Mouse (Mus musculus) heart, postnatal 0 days (tissue): Measurements from ENCODE around the gene Lcn12. TPM values are rescaled to one million over a fixed set of nuclear protein-coding genes. Genes with fewer than 3 reads are reported as not detected.

ENCODE experiments used
- ATAC-seq: fragments of 200-750 bp; cut with Nextera tagmentation; 2 replicates; pipeline ENCODE4 v1.8.0; 2017; ENCODE audit warnings: low read depth, moderate number of reproducible peaks, moderate library complexity; ENCODE audit not compliant: insufficient read depth
- DNase-seq: peaks from one replicate; pipeline ENCODE4 v3.0.0-alpha.2; 2016; ENCODE audit warnings: low spot score
- H3K27ac ChIP-seq: fragments of 300-500 bp; sonication (generic); 2 replicates; pipeline ENCODE4 v1.5.1; 2014; ENCODE audit warnings: low read depth, mild to moderate bottlenecking
- H3K27me3 ChIP-seq: fragments of 300-500 bp; sonication (generic); 2 replicates; pipeline ENCODE4 v1.6.1; 2014; ENCODE audit warnings: low read length, mixed read lengths; ENCODE audit not compliant: control insufficient read depth, insufficient read depth
- H3K36me3 ChIP-seq: fragments of 300-500 bp; sonication (generic); replicated peaks from 2 replicates; pipeline ENCODE4 v1.6.1; 2014; ENCODE audit warnings: low read length, mixed read lengths; ENCODE audit not compliant: control insufficient read depth, insufficient read depth
- H3K4me1 ChIP-seq: fragments of 300-500 bp; sonication (generic); 2 replicates; pipeline ENCODE4 v1.6.1; 2014; ENCODE audit warnings: antibody characterized with exemption; ENCODE audit not compliant: control insufficient read depth, insufficient read depth
- H3K4me2 ChIP-seq: fragments of 300-500 bp; sonication (generic); 2 replicates; pipeline ENCODE4 v1.6.1; 2014; ENCODE audit warnings: low read depth, mild to moderate bottlenecking, low read length, moderate library complexity
- H3K4me3 ChIP-seq: fragments of 300-500 bp; sonication (generic); 2 replicates; pipeline ENCODE4 v1.5.1; 2014; ENCODE audit warnings: low read depth, low read length
- H3K9ac ChIP-seq: fragments of 300-500 bp; sonication (generic); replicated peaks from 2 replicates; pipeline ENCODE4 v1.6.1; 2014; ENCODE audit warnings: low read depth, low read length, mixed read lengths
- H3K9me3 ChIP-seq: fragments of 300-500 bp; sonication (generic); replicated peaks from 2 replicates; pipeline ENCODE4 v1.6.1; 2016; ENCODE audit warnings: low read length; ENCODE audit not compliant: control insufficient read depth
- CTCF ChIP-seq: IDR thresholded peaks from 2 replicates; pipeline ENCODE4 v1.5.1; 2016; ENCODE audit warnings: antibody characterized with exemption, control low read depth, low read depth
- EP300 ChIP-seq: IDR thresholded peaks from 2 replicates; pipeline ENCODE4 v1.6.1; 2016; ENCODE audit warnings: antibody characterized with exemption, low read depth
- WGBS: fragments of 180-500 bp; shearing (Covaris S2); extraction: QIAGEN DNeasy Blood & Tissue Kit; methylation state at CpG from one replicate; pipeline ENCODE4 v1.1.7; 2014; 5-methylcytosine and 5-hydroxymethylcytosine counted together
- polyA plus RNA-seq: library from polyadenylated mRNA; unstranded; fragments of >200 nt; fragmentation: Nextera tagmentation; extraction: Ambion mirVana; gene quantifications from 2 replicates; pipeline ENCODE4 v1.2.1, GENCODE M21; 2015
- total RNA-seq: library from RNA; depleted of rRNA; stranded (reverse); fragments of >200 nt; gene quantifications from 2 replicates; pipeline ENCODE4 v1.2.3, GENCODE M21; 2014; ENCODE audit warnings: low replicate concordance

Lcn12 gene
- total and polyA plus RNA-seq, 2 experiments from 2014 or later: not detected

DNA sequence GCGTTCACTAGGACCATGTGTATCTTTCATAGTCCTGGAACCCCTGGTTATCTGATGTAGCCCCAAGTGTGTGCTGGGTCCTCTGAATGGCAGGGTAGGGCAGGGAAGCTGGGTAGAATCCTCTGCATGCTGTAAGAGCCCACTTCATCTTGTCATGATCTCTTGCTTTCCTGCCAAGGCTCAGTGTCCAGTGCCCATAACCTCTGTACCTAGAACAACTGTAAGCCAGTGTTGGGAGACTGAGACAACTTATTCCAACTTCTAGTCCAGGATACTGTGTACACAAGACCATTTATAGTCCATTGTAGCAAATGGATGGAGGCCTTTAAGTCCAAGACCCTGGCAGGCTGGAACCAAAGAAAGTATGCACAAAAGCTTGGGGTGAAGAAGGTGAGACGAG, 28.5 kb downstream of the Lcn12 start:
- ATAC-seq: no peak
- H3K9ac ChIP-seq: no peak overlapping the region
- no peaks in the 10 kb centered on the region for H3K27me3 ChIP-seq
- H3K4me3 ChIP-seq: no peak overlapping the region
- H3K9me3 ChIP-seq: no peaks in the 10 kb centered on the region
- DNase-seq: no peak
- TF ChIP-seq CTCF (no peak), EP300 (no peak)
- H3K4me2 ChIP-seq: no peak overlapping the region; the same call in 1 of the 2 replicates
- 79% methylated on average over 2 of the region's 2 CpGs for WGBS
- no peak overlapping the region for H3K27ac ChIP-seq
- H3K4me1 ChIP-seq: peaks cover 38% of the 10 kb centered on the region
- no peaks in the 10 kb centered on the region for H3K36me3 ChIP-seq

DNA sequence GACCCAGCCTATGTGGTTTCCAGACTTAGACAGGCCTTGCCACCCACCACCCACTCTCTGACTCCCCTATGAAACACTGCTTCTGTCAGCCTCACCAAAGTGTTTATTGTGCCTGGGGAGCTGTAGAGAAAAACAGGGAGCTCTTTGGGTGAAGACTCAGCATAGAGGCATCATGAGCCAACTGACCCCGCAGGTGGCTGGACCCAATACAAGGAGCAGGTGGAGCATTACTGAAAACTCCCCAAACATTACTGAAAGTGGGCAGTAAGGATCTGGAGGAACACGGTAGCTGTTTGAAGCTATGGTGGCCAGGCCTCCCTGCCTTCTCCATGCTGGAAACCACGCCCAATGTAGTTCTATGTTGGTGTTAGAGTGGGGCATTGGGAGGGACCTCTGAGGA, 30.1 kb downstream of the Lcn12 start:
- Histone ChIP-seq H3K4me2 (no peak overlapping the region), H3K4me3 (no peak overlapping the region), H3K27me3 (no peaks in the 10 kb centered on the region), H3K36me3 (peaks cover 8% of the 10 kb centered on the region), H3K9me3 (no peaks in the 10 kb centered on the region), H3K27ac (no peak overlapping the region), H3K9ac (no peak overlapping the region), H3K4me1 (peaks cover 31% of the 10 kb centered on the region)
- TF ChIP-seq CTCF (no peak), EP300 (no peak)
- ATAC-seq (no peak), DNase-seq (no peak)
- WGBS: 87% methylated on average over 3 of the region's 3 CpGs

DNA sequence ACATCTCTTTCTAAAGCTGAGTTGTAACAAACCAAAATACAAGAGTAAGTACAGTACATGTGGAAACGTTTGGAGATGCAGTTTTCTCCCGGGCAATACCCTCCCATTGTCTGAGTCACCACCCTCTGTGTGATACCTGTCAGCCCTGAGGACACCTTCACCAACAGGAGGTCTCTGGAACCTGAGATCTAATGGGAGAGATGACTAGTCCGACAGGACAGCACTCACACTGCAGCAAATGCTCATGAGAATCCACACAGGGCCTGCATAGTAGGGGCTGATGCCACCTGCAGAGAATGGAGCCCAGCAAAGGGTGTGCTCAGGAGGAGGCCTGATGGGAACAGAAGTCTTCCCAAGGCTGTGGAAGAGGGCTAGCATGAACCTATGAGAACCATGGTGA, 32.3 kb downstream of the Lcn12 start:
- H3K36me3 ChIP-seq: peaks cover 20% of the 10 kb centered on the region
- H3K4me1 ChIP-seq: peaks cover 14% of the 10 kb centered on the region
- peak overlapping the region; percentile 72 for H3K9ac ChIP-seq
- peak overlapping the region; percentile 78 for H3K4me2 ChIP-seq
- ATAC-seq (no peak), DNase-seq (no peak)
- H3K4me3 ChIP-seq: peak overlapping the region; percentile 82
- no peaks in the 10 kb centered on the region for H3K27me3 ChIP-seq
- no peak for TF ChIP-seq EP300
- TF ChIP-seq CTCF: no peak
- WGBS: 25% methylated on average over 3 of the region's 3 CpGs
- peak overlapping the region; percentile 95 for H3K27ac ChIP-seq
- no peaks in the 10 kb centered on the region for H3K9me3 ChIP-seq

DNA sequence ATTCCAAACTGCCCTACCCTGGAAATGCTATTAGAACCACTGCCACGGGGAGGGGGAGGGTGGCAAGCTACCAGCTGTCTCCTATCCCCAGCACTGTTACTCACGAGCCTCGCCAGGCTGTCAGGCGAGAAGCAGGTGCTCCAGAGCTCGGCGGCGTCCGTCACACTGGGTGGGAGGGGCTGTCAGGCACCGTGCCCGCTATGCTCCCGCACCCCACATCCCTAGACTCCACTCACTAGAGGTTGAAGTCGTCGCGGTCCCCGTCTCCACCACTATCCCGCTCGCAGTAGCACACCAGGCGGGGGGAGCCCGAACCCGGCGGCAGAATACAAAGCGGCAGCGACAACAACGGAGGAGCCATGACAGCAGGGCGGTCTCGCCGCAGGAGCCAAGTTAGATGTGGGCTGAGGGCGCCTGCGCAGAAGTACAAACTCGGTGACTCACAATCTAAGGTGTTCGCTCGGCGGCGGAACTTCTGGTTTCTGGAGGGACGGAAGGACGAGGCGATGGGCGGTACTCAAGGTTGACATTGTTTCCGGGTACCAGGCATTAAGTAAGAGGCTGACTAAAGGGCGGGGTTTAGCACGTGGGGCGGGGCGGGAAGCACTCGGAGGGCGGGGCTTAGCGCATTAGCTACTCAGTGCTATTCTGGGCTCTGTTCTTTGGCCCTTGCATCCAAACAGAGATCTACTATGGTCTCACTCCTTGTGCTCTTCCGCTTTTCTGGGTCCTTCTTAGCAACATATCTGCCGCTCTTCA, 33.0 kb downstream of the Lcn12 start, which contains the start of gene Paxx:
Paxx (minus strand) TSS at position 544 of the 759 bp plus-strand sequence.
- Histone ChIP-seq H3K36me3 (peaks cover 20% of the 10 kb centered on the region), H3K27me3 (no peaks in the 10 kb centered on the region), H3K9ac (peak within 1 kb of the TSS; percentile 72), H3K27ac (peak within 1 kb of the TSS; percentile 95), H3K9me3 (no peaks in the 10 kb centered on the region), H3K4me3 (peak within 1 kb of the TSS; percentile 82), H3K4me1 (peaks cover 14% of the 10 kb centered on the region), H3K4me2 (peak within 1 kb of the TSS; percentile 78)
- TF ChIP-seq EP300 (peak; percentile 71; the same call in 1 of the 2 replicates), CTCF (no peak)
- WGBS: under 1% methylated on average over 48 of the region's 48 CpGs
- DNase-seq: peak; percentile 98
- peak; percentile 92 for ATAC-seq

DNA sequence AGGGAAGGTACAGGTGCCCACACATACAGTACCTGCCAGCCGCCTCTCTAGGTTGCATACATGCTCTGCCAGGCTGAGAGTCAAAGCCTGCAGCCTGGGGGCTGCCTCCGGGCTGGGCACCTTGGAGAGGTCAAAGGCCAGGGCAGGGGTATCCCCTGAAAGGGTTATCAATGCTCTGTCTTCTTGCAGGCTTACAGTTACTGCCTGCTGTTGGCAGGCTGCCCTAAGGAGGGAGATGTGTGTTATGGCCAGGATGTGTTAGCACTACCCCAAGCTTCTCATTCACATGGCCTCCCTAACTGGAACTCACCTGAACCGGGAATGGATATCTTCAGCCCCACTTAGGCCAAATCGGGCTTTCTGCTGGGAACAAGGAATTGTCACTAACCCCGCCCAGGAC, 33.6 kb downstream of the Lcn12 start:
- Histone ChIP-seq H3K9ac (peak overlapping the region; percentile 72), H3K4me2 (peak overlapping the region; percentile 78), H3K27me3 (no peaks in the 10 kb centered on the region), H3K4me3 (peak overlapping the region; percentile 82), H3K4me1 (peaks cover 14% of the 10 kb centered on the region), H3K36me3 (peaks cover 20% of the 10 kb centered on the region), H3K9me3 (no peaks in the 10 kb centered on the region), H3K27ac (peak overlapping the region; percentile 95)
- no peak for DNase-seq
- no peak for TF ChIP-seq CTCF
- no peak for TF ChIP-seq EP300
- ATAC-seq: no peak
- 28% methylated on average over 5 of the region's 5 CpGs for WGBS
